Mouse (Mus musculus) heart, postnatal 10 days (tissue): Measurements from ENCODE around the gene Golgb1. TPM values are rescaled to one million over a fixed set of nuclear protein-coding genes. Genes with fewer than 3 reads are reported as not detected.
"Not testable (repeated sequence)": the region's sequence is repeated elsewhere in the genome, so short reads cannot be mapped to it uniquely, and the experiment has no call there.

Experiments used
- DNase-seq, 2 experiments: peaks; one replicate each; pipeline ENCODE4 v3.0.0; 2021
- intact Hi-C: fragments of 180-260 bp; cut with DNase I; formaldehyde crosslinking; loops from one replicate; pipeline ENCODE4 v1.15.1; 2025
- total RNA-seq, 2 experiments: library from RNA; stranded (reverse); gene quantifications; 2 replicates each; pipeline ENCODE4 v1.2.3; 2021

Golgb1 gene
- 10 to 100 TPM; 38.8 to 39.5 TPM for total RNA-seq

GRCm38 (mm10) chr16:36874583-36875275, at the start of gene Golgb1, which contains the start of gene Eaf2:
Gene Golgb1, plus strand, starts transcription at chr16:36875140.
Gene Eaf2, minus strand, starts transcription at chr16:36875003.
- DNase-seq = peak; percentile 97 to 98
- intact Hi-C loops = loop anchor here (2.0 kb wide), 2 partner anchors 58 to 136 kb away; partner anchors contain the start of gene Polq

GRCm38 (mm10) chr16:36827611-36828053, 47.3 kb upstream of the Golgb1 start:
- intact Hi-C loops = loop anchor here (10.0 kb wide), 1 partner anchor 743 kb away; no protein-coding TSS in a partner anchor
- DNase-seq = no peak

- intact Hi-C loops = loop anchor here (10.0 kb wide), 1 partner anchor 743 kb away; no protein-coding TSS in a partner anchor
- DNase-seq = peak; percentile 83 to 85
Measured at GRCm38 (mm10) chr16:36828054-36828786, 46.7 kb upstream of the Golgb1 start, which contains the start of gene Iqcb1. Gene Iqcb1, plus strand, starts transcription at chr16:36828385.

GRCm38 (mm10) chr16:36828820-36829219, 46.1 kb upstream of the Golgb1 start:
- intact Hi-C loops = loop anchor here (10.0 kb wide), 1 partner anchor 744 kb away; no protein-coding TSS in a partner anchor
- peak in 1 of 2 experiments; percentile 10 for DNase-seq

GRCm38 (mm10) chr16:36846894-36847293, 28.0 kb upstream of the Golgb1 start:
- DNase-seq, intact Hi-C loops: not testable (repeated sequence)

- intact Hi-C loops = no loop called here
- DNase-seq = no peak
Measured at GRCm38 (mm10) chr16:36851202-36851601, 23.7 kb upstream of the Golgb1 start.

GRCm38 (mm10) chr16:36863585-36863984, 11.4 kb upstream of the Golgb1 start:
- intact Hi-C loops = no loop called here
- DNase-seq = no peak

- DNase-seq = no peak
Measured at GRCm38 (mm10) chr16:36869442-36869841, 5.5 kb upstream of the Golgb1 start.

GRCm38 (mm10) chr16:36875276-36875851, 424 bp downstream of the Golgb1 start:
- intact Hi-C loops = loop anchor here (2.0 kb wide), 2 partner anchors 57 to 135 kb away; partner anchors contain the start of gene Polq
- DNase-seq = peak; percentile 69 to 70

More at GRCm38 (mm10) chr16:36869442-36869841, 5.5 kb upstream of the Golgb1 start:
- intact Hi-C loops = no loop called here

GRCm38 (mm10) chr16:36877316-36877715, 2.4 kb downstream of the Golgb1 start:
- DNase-seq = no peak
- intact Hi-C loops = no loop called here

- intact Hi-C loops = no loop called here
- DNase-seq = no peak
Measured at GRCm38 (mm10) chr16:36882737-36883343, 7.9 kb downstream of the Golgb1 start.

GRCm38 (mm10) chr16:36884881-36885280, 9.9 kb downstream of the Golgb1 start:
- intact Hi-C loops = loop anchor here (5.0 kb wide), 1 partner anchor 122 kb away; no protein-coding TSS in a partner anchor

GRCm38 (mm10) chr16:36885912-36886311, 11.0 kb downstream of the Golgb1 start:
- intact Hi-C loops = loop anchor here (5.0 kb wide), 1 partner anchor 121 kb away; no protein-coding TSS in a partner anchor
- no peak for DNase-seq

More at GRCm38 (mm10) chr16:36884881-36885280, 9.9 kb downstream of the Golgb1 start:
- DNase-seq = peak; percentile 18 to 56

- DNase-seq = no peak
- intact Hi-C loops = loop anchor here (5.0 kb wide), 1 partner anchor 120 kb away; no protein-coding TSS in a partner anchor
Measured at GRCm38 (mm10) chr16:36887546-36887945, 12.6 kb downstream of the Golgb1 start.

GRCm38 (mm10) chr16:36890559-36890958, 15.6 kb downstream of the Golgb1 start:
- intact Hi-C loops = no loop called here
- DNase-seq = no peak

GRCm38 (mm10) chr16:36891415-36891814, 16.5 kb downstream of the Golgb1 start:
- no peak for DNase-seq
- intact Hi-C loops = no loop called here

GRCm38 (mm10) chr16:36893317-36893716, 18.4 kb downstream of the Golgb1 start:
- DNase-seq = no peak
- intact Hi-C loops = no loop called here

GRCm38 (mm10) chr16:36896712-36897111, 21.8 kb downstream of the Golgb1 start:
- intact Hi-C loops = no loop called here
- no peak for DNase-seq

GRCm38 (mm10) chr16:36903156-36903555, 28.2 kb downstream of the Golgb1 start:
- no peak for DNase-seq
- intact Hi-C loops = no loop called here

GRCm38 (mm10) chr16:36911909-36912308, 37.0 kb downstream of the Golgb1 start:
- intact Hi-C loops = no loop called here
- DNase-seq = no peak
